Mouse (Mus musculus): ENCODE data around the gene Mpzl3. TPM values are rescaled to one million over a fixed set of nuclear protein-coding genes. Genes with fewer than 3 reads are reported as not detected.

Gene Mpzl3
- polyA plus RNA-seq, 1 experiment from 2014 or later, result 1.2 TPM

GRCm38 (mm10) chr9:45116819-45117218, 61.8 kb downstream of the Mpzl3 start:
- 69% methylated on average over 9 of the region's 9 CpGs for WGBS
- H3K36me3 ChIP-seq (replicated peaks), result no peaks in the 10 kb centered on the region

DNA sequence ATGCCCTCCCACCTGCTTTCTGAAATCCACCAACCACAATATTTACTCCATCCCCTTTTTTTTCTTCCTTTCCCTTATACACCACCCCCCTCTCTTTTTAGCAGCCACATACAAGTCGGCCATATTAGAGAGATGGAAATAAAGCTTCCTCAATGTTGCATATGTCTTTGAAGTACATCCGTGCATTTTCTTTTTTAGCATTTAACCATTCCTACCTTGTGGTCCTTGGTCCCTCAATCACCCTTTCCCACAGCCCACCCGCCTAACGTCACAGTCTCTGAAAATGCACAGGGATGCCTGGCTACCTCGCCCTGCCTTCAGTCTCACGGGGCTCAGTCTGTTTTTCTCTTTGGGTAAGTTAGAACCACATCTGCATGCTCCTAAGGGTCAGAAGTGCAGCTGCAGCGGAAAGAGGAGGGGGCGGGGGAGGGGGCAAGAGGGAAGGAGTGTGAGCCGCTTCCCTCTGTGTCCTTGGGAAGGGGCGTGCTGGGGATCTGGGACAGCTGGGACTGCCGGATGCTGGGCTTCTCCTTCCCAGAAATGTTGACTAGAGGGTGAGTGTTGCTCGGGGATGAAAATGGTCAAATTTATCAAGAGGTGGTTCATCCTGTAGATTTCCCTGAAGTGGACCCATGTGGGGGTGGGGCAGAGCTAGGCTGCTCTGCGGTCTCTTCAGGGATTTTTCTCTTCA, 62.9 kb downstream of the Mpzl3 start, which contains the start of gene Scn2b:
Scn2b (plus strand) TSS at position 42 of the 691 bp plus-strand sequence.
- Histone ChIP-seq H3K9me3 (no peaks in the 10 kb centered on the region), H3K27me3 (replicated peaks) (no peaks in the 10 kb centered on the region), H3K9ac (peak within 1 kb of the TSS; percentile 81), H3K4me3 (peak within 1 kb of the TSS; percentile 77), H3K27ac (peak within 1 kb of the TSS; percentile 91), H3K4me1 (peaks cover 45% of the 10 kb centered on the region), H3K4me2 (peak within 1 kb of the TSS; percentile 81), H3K36me3 (replicated peaks) (no peaks in the 10 kb centered on the region)
- under 1% methylated on average over 13 of the region's 13 CpGs for WGBS
- peak; percentile 82 for ATAC-seq (replicated peaks)

More at GRCm38 (mm10) chr9:45116819-45117218, 61.8 kb downstream of the Mpzl3 start:
- Histone ChIP-seq H3K27ac (no peak overlapping the region), H3K9me3 (no peaks in the 10 kb centered on the region), H3K9ac (no peak overlapping the region), H3K4me2 (no peak overlapping the region), H3K4me1 (peaks cover 37% of the 10 kb centered on the region), H3K27me3 (replicated peaks) (no peaks in the 10 kb centered on the region), H3K4me3 (no peak overlapping the region)
- ATAC-seq (replicated peaks), result no peak

GRCm38 (mm10) chr9:45118552-45118951, 63.6 kb downstream of the Mpzl3 start:
- H3K9ac ChIP-seq, result peak overlapping the region; percentile 81
- peak overlapping the region; percentile 91; the same call in 1 of the 2 replicates for H3K27ac ChIP-seq
- H3K27me3 ChIP-seq (replicated peaks), result no peaks in the 10 kb centered on the region
- peaks cover 45% of the 10 kb centered on the region for H3K4me1 ChIP-seq
- no peak for ATAC-seq (replicated peaks)
- WGBS, result 23% methylated on average over 10 of the region's 10 CpGs
- peak overlapping the region; percentile 81 for H3K4me2 ChIP-seq
- no peaks in the 10 kb centered on the region for H3K36me3 ChIP-seq (replicated peaks)
- peak overlapping the region; percentile 77 for H3K4me3 ChIP-seq
- H3K9me3 ChIP-seq, result no peaks in the 10 kb centered on the region

- H3K9me3 ChIP-seq, result no peaks in the 10 kb centered on the region
- no peak overlapping the region for H3K9ac ChIP-seq
- WGBS, result 94% methylated on average over 8 of the region's 8 CpGs
- peak overlapping the region; percentile 77 for H3K4me3 ChIP-seq
- peaks cover 45% of the 10 kb centered on the region for H3K4me1 ChIP-seq
- no peaks in the 10 kb centered on the region for H3K27me3 ChIP-seq (replicated peaks)
- ATAC-seq (replicated peaks), result no peak
- peak overlapping the region; percentile 81 for H3K4me2 ChIP-seq
- H3K27ac ChIP-seq, result no peak overlapping the region
- H3K36me3 ChIP-seq (replicated peaks), result no peaks in the 10 kb centered on the region
Observed at GRCm38 (mm10) chr9:45119316-45119953, 64.4 kb downstream of the Mpzl3 start.

- Histone ChIP-seq H3K27ac (no peak overlapping the region), H3K9ac (no peak overlapping the region), H3K4me3 (no peak overlapping the region), H3K4me1 (peaks cover 45% of the 10 kb centered on the region), H3K36me3 (replicated peaks) (no peaks in the 10 kb centered on the region), H3K4me2 (peak overlapping the region; percentile 81; the same call in 1 of the 2 replicates), H3K9me3 (no peaks in the 10 kb centered on the region), H3K27me3 (replicated peaks) (no peaks in the 10 kb centered on the region)
- 88% methylated on average over 14 of the region's 14 CpGs for WGBS
- no peak for ATAC-seq (replicated peaks)
Observed at GRCm38 (mm10) chr9:45119954-45120530, 65.1 kb downstream of the Mpzl3 start.

GRCm38 (mm10) chr9:45120567-45120966, 65.6 kb downstream of the Mpzl3 start:
- H3K9me3 ChIP-seq, result no peaks in the 10 kb centered on the region
- H3K4me2 ChIP-seq, result no peak overlapping the region
- no peak for ATAC-seq (replicated peaks)
- peaks cover 45% of the 10 kb centered on the region for H3K4me1 ChIP-seq
- H3K9ac ChIP-seq, result no peak overlapping the region
- no peak overlapping the region for H3K4me3 ChIP-seq
- H3K27ac ChIP-seq, result no peak overlapping the region
- 83% methylated on average over 6 of the region's 6 CpGs for WGBS
- peaks cover 4% of the 10 kb centered on the region; the same call in 1 of the 2 replicates for H3K36me3 ChIP-seq (replicated peaks)
- H3K27me3 ChIP-seq (replicated peaks), result no peaks in the 10 kb centered on the region

- Histone ChIP-seq H3K27ac (no peak overlapping the region), H3K4me2 (no peak overlapping the region), H3K4me1 (peaks cover 42% of the 10 kb centered on the region), H3K27me3 (replicated peaks) (no peaks in the 10 kb centered on the region), H3K9ac (no peak overlapping the region), H3K36me3 (replicated peaks) (peaks cover 9% of the 10 kb centered on the region; the same call in 1 of the 2 replicates), H3K9me3 (no peaks in the 10 kb centered on the region), H3K4me3 (no peak overlapping the region)
- ATAC-seq (replicated peaks), result no peak
- 61% methylated on average over 6 of the region's 6 CpGs for WGBS
Observed at GRCm38 (mm10) chr9:45121001-45121400, 66.0 kb downstream of the Mpzl3 start.

DNA sequence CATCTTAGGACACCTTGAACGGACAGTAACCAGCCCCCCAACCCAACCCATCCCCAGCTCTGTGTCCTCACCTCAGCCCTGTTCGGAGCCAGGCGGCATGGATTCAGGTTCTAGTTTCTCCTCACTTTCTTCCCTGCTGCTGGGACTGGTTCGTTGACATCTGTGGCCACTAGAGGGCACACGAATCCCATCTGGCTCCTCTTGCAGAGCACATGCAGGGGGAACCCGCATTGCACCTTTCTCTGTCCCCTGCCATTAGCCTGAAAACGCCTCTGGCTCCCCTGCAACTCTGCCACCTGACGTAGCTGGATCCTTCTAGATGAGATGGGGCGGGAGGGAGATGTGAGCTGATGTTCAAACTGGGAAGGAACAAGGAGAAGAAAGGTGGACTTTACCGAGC, 66.8 kb downstream of the Mpzl3 start:
- Histone ChIP-seq H3K9ac (no peak overlapping the region), H3K9me3 (no peaks in the 10 kb centered on the region), H3K27ac (no peak overlapping the region), H3K36me3 (replicated peaks) (peaks cover 15% of the 10 kb centered on the region), H3K27me3 (replicated peaks) (no peaks in the 10 kb centered on the region), H3K4me3 (peak overlapping the region; percentile 22), H3K4me1 (peaks cover 40% of the 10 kb centered on the region), H3K4me2 (peak overlapping the region; percentile 47)
- WGBS, result 4% methylated on average over 10 of the region's 10 CpGs
- ATAC-seq (replicated peaks), result 0 out of 2 replicates have a peak, but pooled peaks have one; percentile 14

- Histone ChIP-seq H3K27me3 (replicated peaks) (no peaks in the 10 kb centered on the region), H3K4me2 (peak overlapping the region; percentile 47), H3K4me3 (peak overlapping the region; percentile 22; the same call in 1 of the 2 replicates), H3K9me3 (no peaks in the 10 kb centered on the region), H3K9ac (0 out of 2 replicates have a peak overlapping the region, but pooled peaks have one; percentile 3), H3K36me3 (replicated peaks) (peaks cover 15% of the 10 kb centered on the region), H3K4me1 (peaks cover 40% of the 10 kb centered on the region), H3K27ac (no peak overlapping the region)
- 21% methylated on average over 9 of the region's 9 CpGs for WGBS
- ATAC-seq (replicated peaks), result no peak
Observed at GRCm38 (mm10) chr9:45122209-45122761, 67.3 kb downstream of the Mpzl3 start.

DNA sequence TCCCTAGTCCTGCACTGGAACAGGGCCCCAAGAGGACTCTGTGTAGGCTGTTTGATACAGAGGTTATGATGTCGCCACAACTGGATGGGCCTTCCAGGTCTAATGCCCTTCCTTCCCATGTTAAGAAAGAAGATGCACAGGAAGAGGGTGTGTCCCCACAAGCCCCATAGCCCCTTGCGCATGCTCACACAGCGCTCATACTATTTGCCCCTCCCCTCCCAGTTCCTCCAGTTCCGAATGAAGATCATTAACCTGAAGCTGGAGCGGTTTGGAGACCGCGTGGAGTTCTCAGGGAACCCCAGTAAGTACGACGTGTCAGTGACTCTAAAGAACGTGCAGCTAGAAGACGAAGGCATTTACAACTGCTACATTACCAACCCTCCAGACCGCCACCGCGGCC, 70.2 kb downstream of the Mpzl3 start:
- 94% methylated on average over 14 of the region's 14 CpGs for WGBS
- no peak for ATAC-seq (replicated peaks)

DNA sequence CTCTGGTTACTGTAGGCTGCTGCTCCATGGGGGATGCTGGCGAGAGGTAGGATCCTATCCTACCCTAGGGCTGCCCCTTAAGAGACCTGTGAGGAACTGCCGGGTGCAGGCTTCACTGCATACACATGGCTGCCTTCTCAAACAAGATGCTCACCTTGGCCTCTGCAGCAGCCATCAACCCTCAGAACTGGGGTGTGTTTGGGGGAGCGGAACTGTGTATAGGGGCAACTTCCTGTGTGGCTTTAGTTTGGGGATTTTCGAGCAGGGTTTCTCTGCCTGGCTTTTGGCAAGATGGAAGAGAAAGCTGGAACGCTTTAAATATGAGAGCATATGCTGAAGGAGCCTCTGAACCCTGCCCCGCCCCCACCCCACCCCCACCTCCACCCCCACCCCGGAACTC, 72.0 kb downstream of the Mpzl3 start:
- H3K4me2 ChIP-seq, result no peak overlapping the region
- H3K27me3 ChIP-seq (replicated peaks), result no peaks in the 10 kb centered on the region
- no peak for ATAC-seq (replicated peaks)
- H3K4me1 ChIP-seq, result peaks cover 7% of the 10 kb centered on the region
- H3K4me3 ChIP-seq, result no peak overlapping the region
- 64% methylated on average over 7 of the region's 7 CpGs for WGBS
- no peak overlapping the region for H3K9ac ChIP-seq
- peaks cover 19% of the 10 kb centered on the region for H3K36me3 ChIP-seq (replicated peaks)
- no peaks in the 10 kb centered on the region for H3K9me3 ChIP-seq
- no peak overlapping the region for H3K27ac ChIP-seq

More for the DNA sequence above, 70.2 kb downstream of the Mpzl3 start:
- Histone ChIP-seq H3K27ac (no peak overlapping the region), H3K4me2 (no peak overlapping the region), H3K27me3 (replicated peaks) (no peaks in the 10 kb centered on the region), H3K9ac (no peak overlapping the region), H3K9me3 (no peaks in the 10 kb centered on the region), H3K36me3 (replicated peaks) (peaks cover 19% of the 10 kb centered on the region), H3K4me3 (no peak overlapping the region), H3K4me1 (peaks cover 23% of the 10 kb centered on the region)
